Mouse (Mus musculus): Measurements from ENCODE around the gene Glt6d1.

DNA sequence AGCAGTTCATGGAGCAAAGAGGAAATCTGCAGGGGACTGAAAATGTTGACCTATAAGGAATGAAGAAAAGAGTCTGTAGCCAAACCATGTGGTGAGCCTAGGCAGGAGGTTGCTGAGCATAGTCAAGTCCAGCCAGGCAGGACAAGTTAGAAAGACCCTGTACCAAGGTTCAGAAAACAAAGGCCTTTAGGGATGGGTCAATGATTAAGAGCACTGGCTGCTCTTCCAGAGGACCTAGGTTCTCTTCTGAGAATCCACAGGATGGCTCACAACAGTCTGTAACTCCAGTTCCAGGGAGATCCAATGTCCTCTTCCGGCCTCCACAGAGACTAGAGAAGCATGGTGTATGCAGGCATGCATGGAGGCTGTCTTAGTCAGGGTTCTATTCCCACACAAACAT is 61.4 kb downstream of the Glt6d1 start:
- no peak for TF ChIP-seq CTCF (IDR thresholded peaks at IDR 0.05; ENCODE audit: low read depth, low read length)
- TF ChIP-seq EP300 (IDR thresholded peaks at IDR 0.05; ENCODE audit: insufficient read depth, low read depth, low read length) = no peak
- no peak for TF ChIP-seq POLR2A (IDR thresholded peaks at IDR 0.05; ENCODE audit: insufficient read depth, low read length)

Measured in ES-Bruce4 (cell line).